Mouse (Mus musculus) heart, embryonic 16.5 days (tissue): Measurements from ENCODE around the gene Glrb. TPM values are rescaled to one million over a fixed set of nuclear protein-coding genes. Genes with fewer than 3 reads are reported as not detected.

ENCODE experiments used
- ATAC-seq: fragments of 200-750 bp; cut with Nextera tagmentation; replicated peaks from 2 replicates; pipeline ENCODE4 v1.8.0; 2017; ENCODE audit warnings: moderate number of reproducible peaks; ENCODE audit not compliant: insufficient read depth, low FRiP score; ENCODE audit errors: extremely low read depth
- H3K27ac ChIP-seq: fragments of 300-500 bp; sonication (generic); 2 replicates; pipeline ENCODE4 v1.5.1; 2014; ENCODE audit warnings: mild to moderate bottlenecking, low read length, control low read depth, moderate library complexity
- H3K27me3 ChIP-seq: fragments of 300-500 bp; sonication (generic); 2 replicates; pipeline ENCODE4 v1.6.1; 2014; ENCODE audit warnings: low read length, mixed read lengths; ENCODE audit not compliant: control insufficient read depth, insufficient read depth
- H3K36me3 ChIP-seq: fragments of 300-500 bp; sonication (generic); 2 replicates; pipeline ENCODE4 v1.6.1; 2014; ENCODE audit not compliant: control insufficient read depth, insufficient read depth
- H3K4me1 ChIP-seq: fragments of 300-500 bp; sonication (generic); 2 replicates; pipeline ENCODE4 v1.6.1; 2014; ENCODE audit warnings: low read length, mixed read lengths; ENCODE audit not compliant: control insufficient read depth, insufficient read depth
- H3K4me2 ChIP-seq: fragments of 300-500 bp; sonication (generic); 2 replicates; pipeline ENCODE4 v1.6.1; 2014; ENCODE audit warnings: low read depth, mild to moderate bottlenecking, control low read depth, low read length
- H3K4me3 ChIP-seq: fragments of 300-500 bp; sonication (generic); 2 replicates; pipeline ENCODE4 v1.5.1; 2014; ENCODE audit warnings: mild to moderate bottlenecking, control low read depth, low read length
- H3K9ac ChIP-seq: fragments of 300-500 bp; sonication (generic); 2 replicates; pipeline ENCODE4 v1.6.1; 2014; ENCODE audit warnings: low read length, control low read depth
- H3K9me3 ChIP-seq: fragments of 300-500 bp; sonication (generic); replicated peaks from 2 replicates; pipeline ENCODE4 v1.6.1; 2016; ENCODE audit warnings: low read length; ENCODE audit not compliant: control insufficient read depth
- WGBS: fragments of 180-500 bp; shearing (Covaris S2); extraction: QIAGEN DNeasy Blood & Tissue Kit; methylation state at CpG from one replicate; pipeline ENCODE4 v1.1.7; 2014; 5-methylcytosine and 5-hydroxymethylcytosine counted together
- polyA plus RNA-seq: library from polyadenylated mRNA; unstranded; fragments of >200 nt; fragmentation: Nextera tagmentation; extraction: Ambion mirVana; gene quantifications from 2 replicates; pipeline ENCODE4 v1.2.1, GENCODE M21; 2015

Gene Glrb
- 1.5 and 2.1 TPM in 2 replicates for polyA plus RNA-seq

DNA sequence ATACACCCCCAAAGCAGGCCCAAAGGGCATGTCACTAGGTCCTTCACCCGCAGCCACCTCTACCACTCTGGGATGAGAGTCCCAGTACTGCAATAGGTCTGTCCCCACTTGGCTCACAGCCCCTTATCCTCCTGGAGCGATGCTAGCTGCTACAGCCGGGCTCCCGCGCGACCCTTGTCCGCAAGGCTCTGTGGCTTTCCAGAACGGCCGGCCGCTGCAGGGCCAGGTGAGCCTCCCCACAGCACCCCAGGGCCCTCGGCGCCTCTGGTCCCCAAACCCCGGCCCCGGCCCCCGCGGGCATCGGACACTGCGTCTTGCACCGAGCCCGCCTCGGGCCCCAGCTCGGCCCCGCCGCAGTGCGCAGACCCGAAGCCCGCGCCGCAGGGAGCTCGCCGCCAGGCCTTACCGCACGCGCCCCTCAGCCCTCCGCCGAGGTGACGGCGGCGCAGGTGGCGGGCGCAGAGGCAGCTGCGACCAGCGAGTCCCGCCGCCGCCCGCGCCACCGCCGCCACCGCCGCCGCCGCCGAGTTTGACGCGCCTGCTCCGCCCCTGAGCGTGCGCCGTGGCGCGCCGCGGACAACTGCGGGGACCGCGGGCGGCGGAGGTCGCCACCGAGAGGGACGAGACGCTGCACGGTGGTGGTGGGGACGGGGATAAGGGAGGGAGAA is at the start of gene Glrb:
Gene Glrb, minus strand, starts transcription at position 550 of the 668 bp plus-strand sequence.
- peak within 1 kb of the TSS; percentile 71 for H3K4me3 ChIP-seq
- peaks cover 2% of the 10 kb centered on the region; the same call in 1 of the 2 replicates for H3K4me1 ChIP-seq
- no peaks in the 10 kb centered on the region for H3K36me3 ChIP-seq
- peak; percentile 63 for ATAC-seq
- peak within 1 kb of the TSS; percentile 75 for H3K9ac ChIP-seq
- H3K4me2 ChIP-seq = peak within 1 kb of the TSS; percentile 99
- H3K9me3 ChIP-seq = no peaks in the 10 kb centered on the region
- WGBS = under 1% methylated on average over 75 of the region's 76 CpGs
- no peak within 1 kb of the TSS for H3K27ac ChIP-seq
- H3K27me3 ChIP-seq = peaks cover 13% of the 10 kb centered on the region

GRCm38 (mm10) chr3:80959965-80960364 is 46.5 kb upstream of the Glrb start:
- no peak overlapping the region for H3K4me3 ChIP-seq
- H3K27ac ChIP-seq = no peak overlapping the region
- H3K27me3 ChIP-seq = no peaks in the 10 kb centered on the region
- no peak overlapping the region for H3K4me2 ChIP-seq
- no peaks in the 10 kb centered on the region for H3K9me3 ChIP-seq
- no peak for ATAC-seq
- no peaks in the 10 kb centered on the region for H3K36me3 ChIP-seq
- no peak overlapping the region for H3K9ac ChIP-seq
- H3K4me1 ChIP-seq = no peaks in the 10 kb centered on the region

GRCm38 (mm10) chr3:80958591-80958990 is 45.1 kb upstream of the Glrb start:
- H3K9ac ChIP-seq = no peak overlapping the region
- no peaks in the 10 kb centered on the region for H3K4me1 ChIP-seq
- H3K4me2 ChIP-seq = no peak overlapping the region
- no peak overlapping the region for H3K27ac ChIP-seq
- H3K9me3 ChIP-seq = no peaks in the 10 kb centered on the region
- no peak overlapping the region for H3K4me3 ChIP-seq
- H3K36me3 ChIP-seq = no peaks in the 10 kb centered on the region
- H3K27me3 ChIP-seq = no peaks in the 10 kb centered on the region
- 38% methylated on average over 1 of the region's 1 CpGs for WGBS
- ATAC-seq = no peak

DNA sequence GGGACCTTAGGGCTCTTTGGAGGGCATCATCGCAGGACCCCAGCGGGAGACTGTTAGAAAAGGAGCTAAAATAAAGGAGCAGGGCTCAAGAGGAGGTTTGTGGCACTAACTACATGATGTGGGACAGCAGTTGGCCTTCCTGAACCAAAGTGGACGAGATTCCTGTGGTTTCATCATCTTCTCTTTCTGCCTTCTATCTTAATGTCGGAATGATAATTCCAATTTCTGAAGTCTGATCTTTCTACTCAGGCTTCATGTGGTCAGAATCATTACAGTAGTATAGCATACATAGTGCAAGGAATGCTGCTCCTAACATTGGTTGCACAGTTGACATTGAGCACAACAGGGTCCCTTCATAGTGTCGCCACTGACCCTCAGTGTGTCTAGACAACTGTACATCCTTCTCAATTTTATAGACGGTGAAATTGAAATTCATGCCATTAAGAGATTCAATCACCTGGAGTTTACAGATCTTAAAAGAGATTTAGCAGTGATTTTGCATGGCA is 372 bp upstream of the Glrb start:
- Histone ChIP-seq H3K27ac (no peak overlapping the region), H3K9me3 (no peaks in the 10 kb centered on the region)
- ATAC-seq = no peak

GRCm38 (mm10) chr3:80894745-80895480 is 18.5 kb downstream of the Glrb start:
- no peaks in the 10 kb centered on the region for H3K36me3 ChIP-seq
- H3K4me1 ChIP-seq = no peaks in the 10 kb centered on the region
- H3K9me3 ChIP-seq = no peaks in the 10 kb centered on the region
- WGBS = 74% methylated on average over 5 of the region's 5 CpGs
- no peak overlapping the region for H3K4me3 ChIP-seq
- no peak overlapping the region for H3K4me2 ChIP-seq
- no peak overlapping the region for H3K9ac ChIP-seq
- H3K27ac ChIP-seq = no peak overlapping the region
- no peak for ATAC-seq
- H3K27me3 ChIP-seq = no peaks in the 10 kb centered on the region

More for the DNA sequence above, 372 bp upstream of the Glrb start:
- Histone ChIP-seq H3K4me2 (peak overlapping the region; percentile 99), H3K9ac (peak overlapping the region; percentile 75), H3K4me3 (peak overlapping the region; percentile 71), H3K27me3 (peaks cover 13% of the 10 kb centered on the region), H3K36me3 (no peaks in the 10 kb centered on the region), H3K4me1 (peaks cover 2% of the 10 kb centered on the region; the same call in 1 of the 2 replicates)
- 21% methylated on average over 6 of the region's 6 CpGs for WGBS

GRCm38 (mm10) chr3:80894328-80894727 is 19.1 kb downstream of the Glrb start:
- H3K36me3 ChIP-seq = no peaks in the 10 kb centered on the region
- WGBS = 85% methylated on average over 5 of the region's 5 CpGs
- no peak overlapping the region for H3K4me3 ChIP-seq
- H3K27ac ChIP-seq = no peak overlapping the region
- no peaks in the 10 kb centered on the region for H3K27me3 ChIP-seq
- H3K9me3 ChIP-seq = no peaks in the 10 kb centered on the region
- no peaks in the 10 kb centered on the region for H3K4me1 ChIP-seq
- ATAC-seq = no peak
- H3K9ac ChIP-seq = no peak overlapping the region
- no peak overlapping the region for H3K4me2 ChIP-seq

DNA sequence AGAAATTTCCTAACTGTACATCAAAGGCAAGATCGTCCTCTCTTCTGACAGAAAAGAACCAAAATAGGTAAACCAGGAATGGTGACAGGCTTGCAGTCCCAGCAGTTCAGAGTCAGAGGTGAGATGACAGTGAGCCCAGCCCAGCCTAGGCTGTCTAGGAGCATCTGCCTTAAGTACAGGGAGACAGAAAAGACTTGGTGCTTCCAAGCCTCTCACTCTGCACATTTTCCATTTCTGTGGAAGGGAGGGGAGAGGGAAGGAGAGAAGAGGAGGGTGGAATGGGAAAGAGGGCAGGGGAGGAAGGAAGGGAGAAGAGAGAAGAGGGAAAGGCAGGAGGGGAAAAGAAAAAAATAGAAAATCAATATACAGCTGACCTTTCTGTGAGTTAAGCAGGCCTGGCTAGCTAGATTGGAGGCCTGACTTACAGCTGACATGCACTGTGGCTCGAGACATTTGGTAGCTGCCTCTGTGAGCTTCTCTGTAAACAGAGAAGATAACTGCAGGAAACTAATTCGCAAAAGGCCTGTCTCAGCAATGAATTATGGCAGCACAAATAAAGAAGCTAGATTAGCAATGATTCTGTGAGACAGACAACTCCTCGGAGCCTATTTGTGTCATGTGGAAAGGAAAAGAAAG is 20.3 kb downstream of the Glrb start:
- WGBS = 46% methylated on average over 4 of the region's 4 CpGs
- Histone ChIP-seq H3K4me2 (no peak overlapping the region), H3K4me3 (no peak overlapping the region), H3K9me3 (no peaks in the 10 kb centered on the region), H3K27me3 (no peaks in the 10 kb centered on the region), H3K4me1 (no peaks in the 10 kb centered on the region), H3K9ac (no peak overlapping the region), H3K36me3 (no peaks in the 10 kb centered on the region), H3K27ac (no peak overlapping the region)
- ATAC-seq = no peak

DNA sequence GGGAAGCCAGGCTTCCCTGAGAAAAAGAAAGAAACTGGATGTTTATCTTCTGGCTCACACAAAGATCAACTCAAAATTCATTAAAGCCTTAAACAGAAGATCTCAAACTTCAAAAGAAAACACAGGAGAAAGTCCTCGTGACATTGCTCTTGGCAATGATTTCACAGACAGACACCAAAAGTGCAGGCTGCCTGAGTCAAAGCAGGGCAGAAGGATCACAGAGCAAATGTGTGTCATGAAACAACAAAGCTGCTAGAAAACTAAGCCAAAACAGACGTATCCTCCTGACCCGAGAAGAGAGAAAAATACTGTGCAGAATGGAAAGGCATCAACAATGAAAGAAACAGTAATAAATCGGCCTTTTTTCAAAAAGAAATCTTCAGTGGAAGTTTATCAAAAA is 22.4 kb downstream of the Glrb start:
- Histone ChIP-seq H3K4me3 (no peak overlapping the region), H3K4me2 (no peak overlapping the region), H3K4me1 (no peaks in the 10 kb centered on the region), H3K36me3 (no peaks in the 10 kb centered on the region), H3K9ac (no peak overlapping the region), H3K27me3 (no peaks in the 10 kb centered on the region), H3K27ac (no peak overlapping the region), H3K9me3 (no peaks in the 10 kb centered on the region)
- WGBS = 42% methylated on average over 4 of the region's 4 CpGs
- ATAC-seq = no peak

GRCm38 (mm10) chr3:80885174-80885573 is 28.3 kb downstream of the Glrb start:
- H3K27me3 ChIP-seq = no peaks in the 10 kb centered on the region
- no peak for ATAC-seq
- no peak overlapping the region for H3K9ac ChIP-seq
- H3K36me3 ChIP-seq = no peaks in the 10 kb centered on the region
- H3K4me1 ChIP-seq = no peaks in the 10 kb centered on the region
- H3K4me2 ChIP-seq = no peak overlapping the region
- WGBS = 67% methylated on average over 1 of the region's 1 CpGs
- no peak overlapping the region for H3K27ac ChIP-seq
- no peaks in the 10 kb centered on the region for H3K9me3 ChIP-seq
- no peak overlapping the region for H3K4me3 ChIP-seq
